Mouse (Mus musculus): ENCODE data around the gene Slc4a11. TPM values are rescaled to one million over a fixed set of nuclear protein-coding genes. Genes with fewer than 3 reads are reported as not detected.
"Not testable (repeated sequence)": the region's sequence is repeated elsewhere in the genome, so short reads cannot be mapped to it uniquely, and the experiment has no call there.

Slc4a11 gene
- polyA plus RNA-seq, 1 experiment from 2014 or later = 0.67 TPM

DNA sequence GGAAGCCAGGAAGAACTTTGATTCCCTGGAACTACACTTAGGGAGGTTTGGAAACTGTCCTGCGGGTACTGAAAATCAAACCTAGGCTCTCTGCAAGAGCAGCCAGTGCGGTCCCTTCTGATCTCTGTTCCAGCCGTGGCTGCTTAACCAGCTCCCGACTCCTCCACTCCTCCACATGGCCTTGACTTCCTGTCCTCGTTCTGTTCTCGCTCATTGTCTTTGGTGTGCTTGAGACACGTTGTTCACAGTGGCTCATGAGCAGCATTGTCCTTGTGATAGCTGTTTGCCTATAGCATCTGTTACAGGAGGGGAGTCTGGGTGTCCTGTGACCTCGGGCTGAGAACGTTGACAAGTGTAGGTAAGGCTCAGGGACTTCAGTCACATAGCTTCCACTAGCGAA, 20.1 kb downstream of the Slc4a11 start:
- ATAC-seq (ENCODE audit: low FRiP score) = no peak
- H3K4me1 ChIP-seq = no peaks in the 10 kb centered on the region
- H3K27ac ChIP-seq (replicated peaks) = no peak overlapping the region
- 92% methylated on average over 10 of the region's 10 CpGs for WGBS
- H3K27me3 ChIP-seq (replicated peaks) = no peaks in the 10 kb centered on the region
- no peak overlapping the region for H3K4me2 ChIP-seq
- H3K4me3 ChIP-seq (replicated peaks) = no peak overlapping the region
- no peak overlapping the region for H3K9ac ChIP-seq (replicated peaks)
- H3K9me3 ChIP-seq (replicated peaks) = no peaks in the 10 kb centered on the region
- peaks cover 96% of the 10 kb centered on the region for H3K36me3 ChIP-seq

DNA sequence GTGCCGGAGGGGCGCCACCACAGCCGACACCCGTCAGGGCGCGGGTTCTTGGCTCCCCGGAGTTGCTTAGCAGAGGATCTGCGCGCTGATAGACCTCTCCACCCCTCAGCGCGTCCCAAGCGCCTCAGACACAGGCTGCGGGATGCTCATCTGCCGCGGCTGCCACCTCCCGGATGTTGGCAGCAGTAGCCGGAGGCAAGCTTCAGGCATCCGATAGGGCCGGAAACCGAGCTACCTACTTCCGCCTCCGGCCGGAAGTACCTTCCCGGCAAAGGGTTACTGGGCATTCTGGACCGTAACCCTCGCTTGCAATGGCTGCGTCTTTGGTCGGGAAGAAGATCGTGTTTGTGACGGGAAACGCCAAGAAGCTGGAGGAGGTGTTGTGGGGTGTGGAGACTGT, 29.8 kb downstream of the Slc4a11 start, which contains the start of gene Itpa:
Gene Itpa (plus strand): TSS at position 52 of the 400 bp plus-strand sequence.
- Histone ChIP-seq H3K27me3 (replicated peaks) (no peaks in the 10 kb centered on the region), H3K9me3 (replicated peaks) (no peaks in the 10 kb centered on the region)
- WGBS = 1% methylated on average over 31 of the region's 31 CpGs

DNA sequence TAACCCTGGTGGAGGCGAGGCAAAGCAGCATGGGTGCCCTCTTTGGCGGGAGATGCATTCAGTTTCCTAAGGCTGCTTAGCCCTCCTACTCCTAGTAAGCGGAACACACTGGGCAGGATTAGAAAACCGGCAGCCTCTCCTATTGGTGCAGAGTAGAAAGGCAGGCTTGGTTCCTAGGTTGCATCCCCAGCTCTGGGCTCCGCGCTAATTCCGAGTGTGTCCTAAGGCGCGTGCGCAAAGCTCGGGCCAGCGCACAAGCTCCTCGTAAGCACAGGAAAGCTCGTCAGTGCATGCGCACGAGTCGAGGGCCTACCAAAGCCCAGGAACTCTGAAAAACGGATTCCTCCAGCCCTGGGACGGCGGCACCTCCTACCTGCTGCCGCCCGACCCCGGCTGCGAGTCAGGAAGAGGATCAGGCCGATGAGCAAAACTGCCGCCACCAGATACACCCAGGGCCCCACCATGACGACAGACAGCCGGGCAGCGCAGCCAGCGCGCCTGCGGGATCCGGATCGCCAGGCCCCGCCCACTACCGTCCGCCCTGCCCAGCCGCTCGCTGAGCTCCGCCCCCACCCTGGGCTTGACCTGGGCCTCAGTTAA, 33.1 kb downstream of the Slc4a11 start, which contains the start of gene Ddrgk1:
Gene Ddrgk1 (minus strand): TSS at position 558 of the 600 bp plus-strand sequence.
- H3K27ac ChIP-seq (replicated peaks) = peak within 1 kb of the TSS; percentile 100

More for the DNA sequence above, 29.8 kb downstream of the Slc4a11 start, which contains the start of gene Itpa:
- peak within 1 kb of the TSS; percentile 84 for H3K4me2 ChIP-seq
- H3K4me3 ChIP-seq (replicated peaks) = peak within 1 kb of the TSS; percentile 75
- H3K27ac ChIP-seq (replicated peaks) = peak within 1 kb of the TSS; percentile 91
- peaks cover 13% of the 10 kb centered on the region for H3K36me3 ChIP-seq
- peaks cover 47% of the 10 kb centered on the region for H3K4me1 ChIP-seq
- peak within 1 kb of the TSS; percentile 75 for H3K9ac ChIP-seq (replicated peaks)
- peak; percentile 74 for ATAC-seq (ENCODE audit: low FRiP score)

DNA sequence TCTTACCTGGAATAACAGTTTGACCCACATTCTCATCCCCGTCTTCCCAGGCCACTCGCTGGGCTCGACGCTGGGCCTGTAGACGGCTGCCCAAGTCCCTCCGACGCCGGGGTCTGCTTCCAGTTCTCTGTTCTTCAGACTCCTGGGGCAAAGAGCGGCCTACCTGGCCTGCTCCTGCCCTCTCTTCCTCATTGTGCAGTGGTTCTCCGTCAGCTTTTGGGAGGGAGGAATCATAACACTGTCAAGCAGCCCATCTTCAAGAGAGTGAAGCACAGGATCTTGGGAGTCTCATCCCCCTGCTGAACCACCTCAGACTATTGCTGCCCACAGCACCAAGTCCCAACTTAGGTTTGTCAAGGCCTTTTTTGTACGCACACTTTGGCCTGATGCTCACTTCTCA, 34.0 kb downstream of the Slc4a11 start:
- whole genome bisulfite sequencing = 90% methylated on average over 11 of the region's 11 CpGs
- ATAC-seq (ENCODE audit: low FRiP score) = no peak
- H3K9ac ChIP-seq (replicated peaks) = peak overlapping the region; percentile 94
- H3K4me2 ChIP-seq = peak overlapping the region; percentile 85
- peaks cover 40% of the 10 kb centered on the region for H3K4me1 ChIP-seq
- no peaks in the 10 kb centered on the region for H3K9me3 ChIP-seq (replicated peaks)
- H3K4me3 ChIP-seq (replicated peaks) = peak overlapping the region; percentile 70
- peak overlapping the region; percentile 100 for H3K27ac ChIP-seq (replicated peaks)
- no peaks in the 10 kb centered on the region for H3K27me3 ChIP-seq (replicated peaks)
- H3K36me3 ChIP-seq = peaks cover 34% of the 10 kb centered on the region

More for the DNA sequence above, 33.1 kb downstream of the Slc4a11 start, which contains the start of gene Ddrgk1:
- H3K9me3 ChIP-seq (replicated peaks) = no peaks in the 10 kb centered on the region
- H3K9ac ChIP-seq (replicated peaks) = peak within 1 kb of the TSS; percentile 94
- peak within 1 kb of the TSS; percentile 85 for H3K4me2 ChIP-seq
- peak; percentile 95 for ATAC-seq (ENCODE audit: low FRiP score)
- H3K27me3 ChIP-seq (replicated peaks) = no peaks in the 10 kb centered on the region
- 0% methylated on average over 40 of the region's 40 CpGs for WGBS
- peaks cover 26% of the 10 kb centered on the region for H3K36me3 ChIP-seq
- H3K4me1 ChIP-seq = peaks cover 49% of the 10 kb centered on the region
- H3K4me3 ChIP-seq (replicated peaks) = peak within 1 kb of the TSS; percentile 70

DNA sequence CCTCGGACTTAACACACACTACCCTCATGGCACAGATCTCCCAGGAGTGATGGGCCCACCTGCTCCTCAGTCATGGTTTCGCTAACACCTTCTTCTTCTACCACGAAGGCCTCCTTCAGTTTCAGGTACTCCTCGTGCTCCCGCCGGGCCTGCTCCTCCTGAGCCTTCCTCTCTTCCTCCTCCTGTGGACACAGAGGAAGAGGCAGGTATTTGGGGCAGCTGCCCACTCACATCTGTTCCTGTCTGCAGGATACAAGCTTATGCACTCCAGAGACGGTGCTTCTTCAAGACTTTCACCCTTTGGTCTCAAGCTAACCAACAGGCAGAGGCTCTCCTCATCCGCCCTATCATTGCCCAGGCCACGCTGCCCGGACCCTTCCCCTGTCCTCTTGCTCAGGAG, 38.8 kb downstream of the Slc4a11 start:
- Histone ChIP-seq H3K27ac (replicated peaks) (no peak overlapping the region), H3K4me3 (replicated peaks) (no peak overlapping the region), H3K4me2 (no peak overlapping the region), H3K27me3 (replicated peaks) (no peaks in the 10 kb centered on the region), H3K4me1 (peaks cover 19% of the 10 kb centered on the region), H3K36me3 (peaks cover 80% of the 10 kb centered on the region), H3K9ac (replicated peaks) (no peak overlapping the region), H3K9me3 (replicated peaks) (no peaks in the 10 kb centered on the region)
- WGBS = 97% methylated on average over 10 of the region's 10 CpGs
- no peak for ATAC-seq (ENCODE audit: low FRiP score)

DNA sequence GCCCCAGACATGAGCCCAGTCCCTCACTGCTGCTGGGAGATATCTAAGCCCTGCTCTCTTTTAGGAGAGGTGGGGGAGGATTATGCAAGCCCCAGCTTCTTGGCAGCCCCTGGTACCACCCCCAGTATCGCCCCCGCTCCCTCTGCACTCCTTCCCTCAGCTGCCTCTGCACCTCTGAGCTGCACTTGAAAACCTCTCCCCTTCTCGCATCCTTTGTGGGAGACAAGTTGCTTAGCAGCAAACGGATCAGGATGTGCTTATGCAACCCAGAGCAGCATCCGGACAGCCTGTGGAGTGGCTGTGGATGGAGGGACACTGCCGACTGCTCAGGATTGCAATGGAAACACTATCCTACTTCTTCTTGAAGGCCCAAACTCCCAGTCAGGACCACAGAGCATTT, 39.8 kb downstream of the Slc4a11 start:
- no peak overlapping the region for H3K27ac ChIP-seq (replicated peaks)
- H3K36me3 ChIP-seq = peaks cover 87% of the 10 kb centered on the region
- 94% methylated on average over 6 of the region's 6 CpGs for WGBS
- H3K9ac ChIP-seq (replicated peaks) = no peak overlapping the region
- no peaks in the 10 kb centered on the region for H3K27me3 ChIP-seq (replicated peaks)
- H3K4me1 ChIP-seq = peaks cover 9% of the 10 kb centered on the region
- ATAC-seq (ENCODE audit: low FRiP score) = no peak
- no peaks in the 10 kb centered on the region for H3K9me3 ChIP-seq (replicated peaks)
- H3K4me2 ChIP-seq = no peak overlapping the region
- no peak overlapping the region for H3K4me3 ChIP-seq (replicated peaks)

DNA sequence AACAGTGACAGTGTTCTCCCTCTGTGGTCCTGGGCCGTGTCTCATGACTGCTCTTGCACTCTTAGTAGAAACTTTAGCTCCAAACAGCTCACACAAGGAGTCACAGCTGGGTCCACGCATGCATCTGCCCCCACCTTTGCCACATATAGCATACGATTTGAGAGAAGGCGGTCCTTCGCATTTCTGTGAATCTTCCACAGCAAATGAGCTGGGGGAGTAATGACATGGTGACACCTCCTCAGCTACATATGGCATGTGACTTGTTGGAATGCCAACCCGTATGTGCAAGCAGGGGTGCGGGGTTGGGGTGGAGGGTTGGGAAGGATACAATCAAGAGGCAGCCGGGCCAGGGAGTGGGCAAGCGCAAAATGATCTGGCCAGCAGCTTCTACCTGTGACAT, 40.8 kb downstream of the Slc4a11 start:
- no peak overlapping the region for H3K4me2 ChIP-seq
- no peak overlapping the region for H3K4me3 ChIP-seq (replicated peaks)
- H3K9ac ChIP-seq (replicated peaks) = no peak overlapping the region
- no peak for ATAC-seq (ENCODE audit: low FRiP score)
- no peaks in the 10 kb centered on the region for H3K9me3 ChIP-seq (replicated peaks)
- no peaks in the 10 kb centered on the region for H3K27me3 ChIP-seq (replicated peaks)
- H3K4me1 ChIP-seq = no peaks in the 10 kb centered on the region
- H3K27ac ChIP-seq (replicated peaks) = no peak overlapping the region
- peaks cover 84% of the 10 kb centered on the region for H3K36me3 ChIP-seq
- 97% methylated on average over 9 of the region's 9 CpGs for WGBS

DNA sequence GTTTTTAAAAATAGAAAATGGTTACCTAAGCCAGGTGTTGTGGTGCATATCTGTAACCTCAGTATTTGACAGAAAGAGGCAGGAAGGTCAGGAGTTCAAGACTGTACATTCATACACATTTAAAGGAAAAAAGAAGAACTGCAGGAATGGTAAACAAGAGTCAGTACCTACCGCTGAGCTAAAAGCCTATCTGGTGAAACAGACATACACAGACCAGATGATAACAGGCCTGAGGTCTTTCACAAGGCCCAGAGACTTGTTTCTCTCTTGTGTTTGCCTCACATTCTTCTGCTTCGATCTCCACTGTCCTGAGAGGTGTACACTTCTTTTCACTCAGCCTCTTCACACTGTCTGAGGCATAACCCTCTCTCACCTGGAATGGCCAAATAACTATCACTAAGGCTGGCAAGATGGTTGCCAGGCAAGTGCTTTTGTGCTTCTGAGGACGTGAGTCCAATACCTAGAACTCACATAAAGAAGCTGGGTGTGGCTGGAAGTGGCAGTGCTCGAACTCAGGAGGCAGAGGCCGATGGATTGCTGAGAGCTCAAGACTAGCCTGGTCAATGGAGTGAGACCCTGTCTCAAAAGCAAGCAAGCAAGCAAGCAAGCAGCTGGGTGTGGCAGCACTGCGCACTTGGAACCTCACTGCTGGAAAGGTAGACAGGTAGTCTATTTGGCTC, 41.5 kb downstream of the Slc4a11 start:
- Histone ChIP-seq H3K27ac (replicated peaks) (no peak overlapping the region), H3K4me1 (no peaks in the 10 kb centered on the region), H3K4me3 (replicated peaks) (no peak overlapping the region), H3K27me3 (replicated peaks) (no peaks in the 10 kb centered on the region), H3K4me2 (no peak overlapping the region), H3K9ac (replicated peaks) (no peak overlapping the region), H3K36me3 (peaks cover 85% of the 10 kb centered on the region), H3K9me3 (replicated peaks) (no peaks in the 10 kb centered on the region)
- no peak for ATAC-seq (ENCODE audit: low FRiP score)
- WGBS = 97% methylated on average over 6 of the region's 6 CpGs

DNA sequence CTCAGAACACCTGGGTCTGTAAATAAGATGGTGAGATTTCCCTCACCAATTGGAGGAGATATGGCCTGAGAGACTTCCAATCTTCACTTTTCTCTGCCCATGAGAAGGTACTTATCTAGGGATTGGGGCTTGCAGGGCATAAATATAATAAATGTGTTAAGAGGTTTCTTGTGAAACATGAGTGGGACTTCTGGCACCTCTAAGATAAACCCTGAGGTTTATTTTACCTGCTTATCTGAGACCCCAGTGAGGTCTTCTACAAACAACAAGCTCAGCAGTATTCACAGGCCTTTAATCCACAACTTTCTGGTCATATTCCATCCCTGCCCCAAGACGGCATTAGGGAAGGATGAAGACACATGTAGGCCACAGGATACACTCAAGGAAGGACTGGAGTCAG, 43.6 kb downstream of the Slc4a11 start:
- WGBS = 91% methylated on average over 1 of the region's 1 CpGs
- H3K9me3 ChIP-seq (replicated peaks) = no peaks in the 10 kb centered on the region
- H3K4me2 ChIP-seq = no peak overlapping the region
- no peak overlapping the region for H3K4me3 ChIP-seq (replicated peaks)
- no peak overlapping the region for H3K27ac ChIP-seq (replicated peaks)
- no peaks in the 10 kb centered on the region for H3K27me3 ChIP-seq (replicated peaks)
- peaks cover 79% of the 10 kb centered on the region for H3K36me3 ChIP-seq
- H3K9ac ChIP-seq (replicated peaks) = no peak overlapping the region
- H3K4me1 ChIP-seq = no peaks in the 10 kb centered on the region
- ATAC-seq (ENCODE audit: low FRiP score) = no peak

DNA sequence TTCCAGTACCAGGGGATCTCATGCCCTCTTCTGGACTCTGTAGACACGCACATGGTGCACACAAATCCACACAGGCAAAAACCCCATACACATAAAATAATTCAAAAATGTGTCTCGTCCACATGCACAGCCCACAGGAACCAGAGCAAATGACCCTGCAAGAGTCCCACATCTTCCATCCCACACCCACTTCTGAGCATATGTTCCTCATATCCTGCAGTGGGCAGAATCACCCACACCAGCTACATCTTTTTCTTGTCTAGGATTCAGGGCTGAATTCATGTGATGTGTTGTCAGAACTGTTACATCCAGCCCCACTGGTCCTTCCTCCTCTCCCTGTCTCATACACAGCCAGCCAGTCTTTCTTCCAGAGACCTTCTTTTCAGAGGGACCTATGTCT, 44.0 kb downstream of the Slc4a11 start:
- Histone ChIP-seq H3K27me3 (replicated peaks) (no peaks in the 10 kb centered on the region), H3K9me3 (replicated peaks) (no peaks in the 10 kb centered on the region), H3K4me2 (no peak overlapping the region), H3K4me1 (no peaks in the 10 kb centered on the region), H3K27ac (replicated peaks) (no peak overlapping the region), H3K4me3 (replicated peaks) (no peak overlapping the region), H3K9ac (replicated peaks) (no peak overlapping the region), H3K36me3 (peaks cover 74% of the 10 kb centered on the region)
- WGBS = 97% methylated on average over 2 of the region's 2 CpGs
- no peak for ATAC-seq (ENCODE audit: low FRiP score)

DNA sequence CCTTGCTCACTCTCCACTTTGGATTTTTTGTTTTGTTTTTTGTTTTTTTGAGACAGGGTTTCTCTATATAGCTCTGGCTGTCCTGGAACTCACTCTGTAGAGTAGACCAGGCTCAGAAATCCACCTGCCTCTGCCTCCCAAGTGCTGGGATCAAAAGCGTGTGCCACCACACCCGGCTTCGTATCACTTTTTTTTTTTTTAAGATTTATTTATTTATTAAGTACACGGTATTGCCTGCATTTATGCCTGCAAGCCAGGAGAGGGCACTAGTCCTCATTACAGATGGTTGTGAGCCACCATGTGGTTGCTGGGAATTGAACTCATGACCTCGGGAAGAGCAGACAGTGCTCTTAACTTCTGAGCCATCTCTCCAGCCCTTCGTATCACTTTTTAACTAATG, 48.3 kb downstream of the Slc4a11 start:
- WGBS = 86% methylated on average over 6 of the region's 6 CpGs
- peaks cover 37% of the 10 kb centered on the region for H3K36me3 ChIP-seq
- H3K4me3 ChIP-seq (replicated peaks); H3K27me3 ChIP-seq (replicated peaks); H3K4me2 ChIP-seq; H3K27ac ChIP-seq (replicated peaks); H3K9me3 ChIP-seq (replicated peaks); H3K4me1 ChIP-seq; H3K9ac ChIP-seq (replicated peaks); ATAC-seq (ENCODE audit: low FRiP score): not testable (repeated sequence)

DNA sequence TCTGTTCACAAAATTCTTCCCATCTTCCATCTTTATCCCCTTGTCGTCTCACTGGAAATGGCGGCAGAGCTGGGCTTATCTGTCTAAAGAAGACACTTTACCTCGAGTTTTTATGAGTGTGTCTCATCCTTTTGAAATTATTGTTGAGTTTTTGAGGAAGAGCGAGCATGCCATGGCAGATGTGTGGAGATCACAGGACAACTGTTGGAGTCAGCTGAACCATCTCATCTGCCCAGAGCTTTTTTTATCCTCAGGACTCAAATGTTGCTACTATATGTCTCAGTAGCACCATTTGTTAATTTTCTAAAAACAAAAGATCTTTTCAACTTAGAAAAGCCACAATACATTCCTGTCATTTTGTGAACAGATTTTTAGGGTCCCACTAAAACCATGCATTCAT, 52.1 kb downstream of the Slc4a11 start:
- WGBS = 89% methylated on average over 4 of the region's 4 CpGs
- Histone ChIP-seq H3K9ac (replicated peaks) (no peak overlapping the region), H3K27ac (replicated peaks) (no peak overlapping the region), H3K36me3 (peaks cover 9% of the 10 kb centered on the region), H3K4me1 (peaks cover 22% of the 10 kb centered on the region), H3K9me3 (replicated peaks) (no peaks in the 10 kb centered on the region), H3K4me3 (replicated peaks) (no peak overlapping the region), H3K4me2 (no peak overlapping the region), H3K27me3 (replicated peaks) (no peaks in the 10 kb centered on the region)
- no peak for ATAC-seq (ENCODE audit: low FRiP score)

Data from neural tube, embryonic 15.5 days (tissue).